Mouse (Mus musculus): ENCODE measurements around the gene H1fnt.
A peak's percentile ranks its signal among the peaks of the same experiment; 100 is the strongest.

H1fnt gene

GRCm38 (mm10) chr15:98257193-98257592 lies at the start of gene H1fnt:
Gene H1fnt (minus strand): TSS chr15:98257293.
- no peak for DNase-seq (ENCODE audit: low spot score)

GRCm38 (mm10) chr15:98295628-98296551 lies 38.8 kb upstream of the H1fnt start, which contains the start of gene Zfp641:
Gene Zfp641 (minus strand): TSS chr15:98296161.
- DNase-seq (ENCODE audit: low spot score), result peak; percentile 26

- no peak for DNase-seq (ENCODE audit: low spot score)
Observed at GRCm38 (mm10) chr15:98293651-98294050, 36.6 kb upstream of the H1fnt start.

- DNase-seq (ENCODE audit: low spot score), result no peak
Observed at GRCm38 (mm10) chr15:98288566-98288965, 31.5 kb upstream of the H1fnt start.

- DNase-seq (ENCODE audit: low spot score), result no peak
Observed at GRCm38 (mm10) chr15:98286418-98286817, 29.3 kb upstream of the H1fnt start.

GRCm38 (mm10) chr15:98257776-98258175 lies 683 bp upstream of the H1fnt start:
- no peak for DNase-seq (ENCODE audit: low spot score)

GRCm38 (mm10) chr15:98256271-98256670 lies 822 bp downstream of the H1fnt start:
- DNase-seq (ENCODE audit: low spot score), result no peak

GRCm38 (mm10) chr15:98235442-98235841 lies 21.7 kb downstream of the H1fnt start:
- DNase-seq (ENCODE audit: low spot score), result no peak

GRCm38 (mm10) chr15:98234350-98234749 lies 22.7 kb downstream of the H1fnt start, which contains the start of gene Olfr286:
Gene Olfr286 (minus strand): TSS chr15:98234450.
- DNase-seq (ENCODE audit: low spot score), result no peak

GRCm38 (mm10) chr15:98226096-98226495 lies 31.0 kb downstream of the H1fnt start:
- DNase-seq (ENCODE audit: low spot score), result no peak

- DNase-seq (ENCODE audit: low spot score), result peak; percentile 57
Observed at GRCm38 (mm10) chr15:98225610-98226009, 31.5 kb downstream of the H1fnt start.

GRCm38 (mm10) chr15:98222377-98222776 lies 34.7 kb downstream of the H1fnt start:
- no peak for DNase-seq (ENCODE audit: low spot score)

GRCm38 (mm10) chr15:98220877-98221276 lies 36.2 kb downstream of the H1fnt start, which contains the start of the genes Gm44579 and Olfr287:
Gene Gm44579 (minus strand): TSS chr15:98220977.
Gene Olfr287 (minus strand): TSS chr15:98221056.
- DNase-seq (ENCODE audit: low spot score), result no peak

- no peak for DNase-seq (ENCODE audit: low spot score)
Observed at GRCm38 (mm10) chr15:98214130-98214529, 43.0 kb downstream of the H1fnt start.

- DNase-seq (ENCODE audit: low spot score), result no peak
Observed at GRCm38 (mm10) chr15:98213336-98213870, 43.7 kb downstream of the H1fnt start.

- DNase-seq (ENCODE audit: low spot score), result no peak
Observed at GRCm38 (mm10) chr15:98209676-98210075, 47.4 kb downstream of the H1fnt start.
